Mouse (Mus musculus) CD8-positive naive resting alpha-beta T cell, adult 2 months (primary cell): ENCODE results near the gene Actl10.

Source experiments
- DNase-seq, 2 experiments: peaks; one replicate each; pipeline ENCODE4 v3.0.0; 2022; ENCODE audit warnings: low read depth in 2 of 2, low spot score in 2 of 2

Gene Actl10

GRCm38 (mm10) chr2:154551476-154551875, at the start of gene Actl10:
Actl10 (plus strand) TSS chr2:154551776.
- no peak for DNase-seq

- DNase-seq, result no peak
Measured at GRCm38 (mm10) chr2:154507076-154507475, 44.5 kb upstream of the Actl10 start.

GRCm38 (mm10) chr2:154507566-154508283, 43.9 kb upstream of the Actl10 start:
- DNase-seq, result no peak

- no peak for DNase-seq
Measured at GRCm38 (mm10) chr2:154508450-154508849, 43.1 kb upstream of the Actl10 start.

- no peak for DNase-seq
Measured at GRCm38 (mm10) chr2:154510141-154510540, 41.4 kb upstream of the Actl10 start.

GRCm38 (mm10) chr2:154516944-154517343, 34.6 kb upstream of the Actl10 start:
- no peak for DNase-seq

GRCm38 (mm10) chr2:154517424-154517823, 34.2 kb upstream of the Actl10 start:
- DNase-seq, result no peak

- no peak for DNase-seq
Measured at GRCm38 (mm10) chr2:154521449-154521848, 30.1 kb upstream of the Actl10 start.

- no peak for DNase-seq
Measured at GRCm38 (mm10) chr2:154522334-154522733, 29.2 kb upstream of the Actl10 start.

GRCm38 (mm10) chr2:154525285-154525684, 26.3 kb upstream of the Actl10 start:
- no peak for DNase-seq

- no peak for DNase-seq
Measured at GRCm38 (mm10) chr2:154526531-154526930, 25.0 kb upstream of the Actl10 start.

- no peak for DNase-seq
Measured at GRCm38 (mm10) chr2:154532888-154533287, 18.7 kb upstream of the Actl10 start.

GRCm38 (mm10) chr2:154534704-154535270, 16.8 kb upstream of the Actl10 start:
- no peak for DNase-seq

GRCm38 (mm10) chr2:154538310-154538709, 13.3 kb upstream of the Actl10 start:
- DNase-seq, result no peak

GRCm38 (mm10) chr2:154538710-154539109, 12.9 kb upstream of the Actl10 start:
- no peak for DNase-seq

- no peak for DNase-seq
Measured at GRCm38 (mm10) chr2:154539720-154540119, 11.9 kb upstream of the Actl10 start.

GRCm38 (mm10) chr2:154541630-154542029, 9.9 kb upstream of the Actl10 start:
- no peak for DNase-seq

GRCm38 (mm10) chr2:154543567-154544347, 7.8 kb upstream of the Actl10 start:
- DNase-seq, result no peak

GRCm38 (mm10) chr2:154546711-154547110, 4.9 kb upstream of the Actl10 start, which contains the start of gene 1700003F12Rik:
1700003F12Rik (plus strand) TSS chr2:154547085.
- no peak for DNase-seq

- no peak for DNase-seq
Measured at GRCm38 (mm10) chr2:154548688-154549087, 2.9 kb upstream of the Actl10 start.

GRCm38 (mm10) chr2:154549127-154549885, 2.3 kb upstream of the Actl10 start:
- no peak for DNase-seq
